Mouse (Mus musculus) thymus, postnatal 36 days (tissue): Measurements from ENCODE around the gene Rnf144a.

Experiments
- DNase-seq, 2 experiments: peaks; one replicate each; pipeline ENCODE4 v3.0.0; 2022; ENCODE audit warnings: mixed read lengths in 2 of 2

Rnf144a gene

GRCm38 (mm10) chr12:26367361-26367760 is 47.7 kb downstream of the Rnf144a start:
- no peak for DNase-seq

DNA sequence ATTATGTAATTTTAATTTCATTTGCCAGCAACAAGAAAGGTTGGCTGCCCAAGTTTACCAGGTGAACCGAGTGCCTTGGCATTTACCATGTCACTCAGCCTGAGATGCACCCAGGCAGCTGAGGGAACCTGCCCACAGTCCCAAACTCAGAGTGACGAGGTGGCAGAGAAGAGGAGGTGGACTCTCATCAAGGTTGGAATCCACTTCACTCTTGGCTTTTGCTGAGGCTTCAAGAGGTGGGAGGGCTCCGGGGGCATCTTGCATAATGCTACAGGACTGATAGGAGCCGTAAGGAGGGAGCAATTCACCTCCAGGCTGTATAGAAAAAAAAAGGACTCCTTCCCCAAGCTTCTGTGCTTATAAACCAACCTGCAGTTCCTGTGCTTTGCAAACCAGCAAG is 48.7 kb downstream of the Rnf144a start:
- no peak for DNase-seq

GRCm38 (mm10) chr12:26365531-26366315 is 49.3 kb downstream of the Rnf144a start:
- DNase-seq: no peak

- no peak for DNase-seq
These were observed 50.2 kb downstream of the Rnf144a start for GRCm38 (mm10) chr12:26364822-26365221.

DNA sequence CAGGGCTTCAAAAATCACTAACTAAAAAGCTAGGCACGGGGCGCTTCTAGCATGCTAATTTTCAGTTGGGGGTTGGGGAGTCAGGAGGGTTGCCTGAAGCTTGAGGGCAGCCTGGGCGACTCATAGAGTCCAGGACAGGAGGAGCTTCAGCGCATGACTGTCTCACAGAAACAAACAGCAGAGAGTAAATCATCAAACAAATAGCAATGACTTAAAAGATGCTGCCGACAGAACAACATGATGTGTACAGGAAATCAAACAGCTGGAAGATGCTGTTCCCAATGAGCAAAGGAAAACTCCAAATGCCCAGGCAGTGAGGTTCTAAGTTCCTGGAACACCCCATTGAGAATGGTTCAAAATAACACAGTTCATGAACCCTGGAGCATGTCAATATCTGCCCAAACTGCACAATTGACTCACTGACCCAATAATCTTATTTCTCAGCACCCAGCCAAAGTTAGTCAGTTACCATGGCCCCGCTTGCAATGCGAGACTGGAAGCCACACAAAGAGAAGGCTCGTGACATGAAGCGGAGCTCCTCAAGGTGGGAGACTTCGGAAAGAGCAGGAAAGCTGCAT is 54.0 kb downstream of the Rnf144a start:
- DNase-seq: no peak

GRCm38 (mm10) chr12:26359817-26360216 is 55.2 kb downstream of the Rnf144a start:
- DNase-seq: no peak

GRCm38 (mm10) chr12:26359241-26359640 is 55.8 kb downstream of the Rnf144a start:
- DNase-seq: no peak

- DNase-seq: no peak
These were observed 57.8 kb downstream of the Rnf144a start for GRCm38 (mm10) chr12:26357246-26357645.

DNA sequence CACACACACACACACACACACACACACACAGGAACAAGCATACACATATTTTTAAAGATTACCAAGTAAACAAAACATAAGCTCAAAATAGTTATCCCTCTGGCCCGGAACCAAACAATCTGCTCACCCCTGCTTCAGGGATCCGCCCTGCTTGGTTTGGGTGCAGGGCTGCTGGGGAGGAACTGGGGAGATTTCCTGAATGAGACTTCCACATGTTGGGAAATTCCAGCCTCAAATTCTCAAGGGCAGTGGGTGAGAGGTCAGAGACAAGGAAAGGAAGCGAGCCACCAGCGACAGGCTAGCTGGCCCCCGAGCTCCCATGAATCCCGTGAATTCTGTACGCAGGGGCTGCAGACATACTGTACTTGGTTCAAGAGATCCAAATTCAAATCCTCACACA is 58.9 kb downstream of the Rnf144a start:
- no peak for DNase-seq

DNA sequence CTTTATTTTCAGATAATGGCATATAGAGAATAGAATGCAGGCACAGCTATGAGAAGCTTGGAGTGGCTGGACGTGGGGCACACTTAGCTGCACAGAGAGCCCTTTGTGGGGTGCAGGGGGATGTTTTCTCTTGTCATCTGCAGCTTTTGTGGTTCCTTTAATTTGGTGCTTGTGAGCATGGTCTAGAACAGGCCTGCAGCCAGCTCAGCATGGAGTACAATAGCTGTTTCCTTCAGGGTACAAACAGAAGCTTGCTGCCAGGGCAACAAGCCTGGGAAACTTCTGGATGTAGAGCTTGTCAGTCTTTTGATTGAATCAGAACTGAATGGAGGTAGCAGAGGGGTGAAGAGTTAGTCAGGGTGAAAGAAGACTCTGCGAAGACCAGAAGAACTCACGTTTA is 63.7 kb downstream of the Rnf144a start:
- no peak for DNase-seq

- DNase-seq: no peak
These were observed 70.6 kb downstream of the Rnf144a start for GRCm38 (mm10) chr12:26344408-26344807.

GRCm38 (mm10) chr12:26343131-26343530 is 71.9 kb downstream of the Rnf144a start:
- no peak for DNase-seq

GRCm38 (mm10) chr12:26342663-26343062 is 72.4 kb downstream of the Rnf144a start:
- no peak for DNase-seq

DNA sequence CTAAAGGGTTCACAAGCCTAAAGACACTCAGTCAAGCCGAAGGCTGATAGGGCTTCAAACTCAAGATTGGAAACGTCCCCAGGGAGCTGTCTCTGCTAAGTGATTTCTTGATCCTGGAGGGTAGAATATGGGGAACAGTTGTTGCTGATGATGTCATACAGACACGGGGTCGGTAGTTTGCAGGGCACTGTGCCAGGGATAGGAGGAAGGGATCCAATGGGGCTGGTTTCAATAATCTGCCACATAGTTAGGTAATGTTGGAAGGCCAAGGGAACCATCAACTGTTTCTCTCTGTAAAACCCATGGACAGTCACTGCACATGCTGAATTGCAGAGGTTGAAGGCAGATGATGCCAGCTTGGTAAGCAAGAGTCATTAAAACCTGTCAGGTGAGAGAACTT is 73.0 kb downstream of the Rnf144a start:
- no peak for DNase-seq

- no peak for DNase-seq
These were observed 74.4 kb downstream of the Rnf144a start for GRCm38 (mm10) chr12:26340621-26341020.

GRCm38 (mm10) chr12:26339886-26340285 is 75.2 kb downstream of the Rnf144a start:
- DNase-seq: no peak

GRCm38 (mm10) chr12:26339181-26339580 is 75.9 kb downstream of the Rnf144a start:
- no peak for DNase-seq

DNA sequence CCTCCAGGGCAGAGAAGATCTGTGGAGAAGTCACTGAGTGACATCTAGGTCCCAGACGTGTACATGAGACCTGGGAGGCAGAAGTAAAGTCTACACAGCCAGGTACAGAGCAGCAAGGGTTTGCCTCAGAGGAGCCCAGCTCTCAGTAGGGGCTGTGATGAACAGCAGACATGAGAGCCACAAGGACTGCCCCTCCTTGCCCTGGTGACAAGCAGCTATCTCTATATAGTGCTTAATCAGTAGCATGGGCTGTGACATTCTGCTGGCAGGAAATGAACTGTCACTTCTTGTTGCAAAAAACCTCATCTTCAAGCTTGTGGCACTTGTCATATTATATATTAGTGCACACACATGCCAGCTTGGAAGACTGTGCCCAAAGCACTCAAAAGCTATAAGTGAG is 81.4 kb downstream of the Rnf144a start:
- no peak for DNase-seq

DNA sequence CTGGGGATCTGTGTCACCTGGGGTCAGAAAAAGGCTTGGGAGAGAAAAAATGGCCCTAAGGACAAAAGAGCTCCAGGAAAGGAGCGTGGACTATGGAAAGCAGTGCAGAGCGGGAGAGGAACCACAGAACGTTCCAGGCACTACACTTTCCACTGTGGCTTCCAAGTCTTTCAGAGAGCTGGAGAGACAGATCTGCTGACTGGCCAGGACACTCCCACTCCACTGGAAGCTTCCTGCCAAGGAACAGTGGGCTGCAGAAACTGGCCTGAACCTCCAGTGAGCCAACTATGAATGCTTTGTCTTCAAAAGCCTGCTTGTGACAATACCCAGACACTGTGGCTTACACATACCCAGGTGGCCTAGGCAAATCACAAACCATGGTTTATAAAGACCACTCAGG is 84.0 kb downstream of the Rnf144a start:
- DNase-seq: no peak

DNA sequence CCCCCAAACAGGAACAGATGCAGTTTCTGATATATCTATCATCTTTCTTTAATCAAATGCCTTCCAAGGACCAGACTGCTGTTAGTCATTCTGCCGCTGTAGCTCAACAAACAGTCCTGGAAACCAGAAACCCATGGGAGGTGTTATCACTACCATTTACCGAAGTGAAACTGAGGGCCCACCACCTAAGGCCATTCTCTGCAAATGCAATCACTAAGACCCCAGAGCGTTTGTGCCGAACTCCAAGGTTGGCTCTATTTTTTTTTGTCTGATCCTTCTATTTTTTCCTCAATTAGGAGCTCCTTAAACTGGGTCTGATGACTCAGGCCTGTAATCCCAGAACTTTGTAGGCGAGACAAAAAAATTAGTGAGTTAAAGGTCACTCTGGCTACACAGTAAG is 85.3 kb downstream of the Rnf144a start:
- no peak for DNase-seq

DNA sequence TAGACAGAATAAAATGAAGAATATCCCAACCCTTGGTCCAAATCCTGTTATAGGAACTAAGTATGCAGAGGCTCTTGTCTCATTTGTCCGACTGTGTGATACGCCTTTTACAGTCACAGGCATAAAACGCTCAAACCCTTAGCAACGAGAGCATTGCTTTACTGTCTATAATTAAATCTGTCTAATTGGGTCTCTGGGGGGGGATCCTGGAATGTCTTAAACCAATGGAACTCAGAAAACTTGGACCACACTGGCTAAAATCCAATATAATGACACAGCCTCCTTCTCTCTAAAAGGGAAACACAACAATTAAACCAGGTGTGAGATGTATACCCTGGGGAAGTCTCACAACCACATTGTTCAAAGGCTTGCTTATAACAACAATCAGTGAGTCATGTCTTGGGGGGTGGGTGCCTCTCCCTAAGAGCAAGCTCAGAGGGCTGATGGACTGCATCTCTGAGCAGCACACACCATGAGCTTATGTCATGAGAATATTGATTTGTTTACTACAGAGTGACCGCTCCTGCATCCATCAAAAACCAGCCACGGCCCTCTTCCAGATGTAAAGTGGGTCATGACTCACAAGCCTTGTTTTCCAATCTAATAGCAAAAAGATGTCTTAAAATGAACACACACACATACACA is 85.9 kb downstream of the Rnf144a start:
- DNase-seq: no peak

GRCm38 (mm10) chr12:26323783-26324364 is 91.2 kb downstream of the Rnf144a start:
- no peak for DNase-seq

DNA sequence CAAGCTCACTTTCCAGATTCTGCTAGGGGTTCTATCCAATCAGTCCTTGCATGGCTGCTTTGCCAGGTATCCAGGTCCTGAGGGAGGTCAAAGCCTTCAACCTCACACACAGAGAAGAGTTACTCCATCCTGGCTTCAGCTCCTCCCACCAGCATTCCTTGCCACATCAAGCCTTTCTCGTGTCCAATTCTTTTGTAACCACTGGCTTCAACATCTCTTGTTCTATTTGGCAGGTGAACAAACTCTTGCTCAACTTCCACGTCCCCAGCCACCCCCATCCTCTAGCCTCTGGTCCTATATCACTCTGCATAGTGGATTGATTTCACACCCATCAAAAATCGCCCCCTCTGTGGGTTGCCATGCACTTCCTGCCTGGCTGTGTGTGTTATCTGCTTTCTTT is 98.8 kb downstream of the Rnf144a start:
- no peak for DNase-seq

DNA sequence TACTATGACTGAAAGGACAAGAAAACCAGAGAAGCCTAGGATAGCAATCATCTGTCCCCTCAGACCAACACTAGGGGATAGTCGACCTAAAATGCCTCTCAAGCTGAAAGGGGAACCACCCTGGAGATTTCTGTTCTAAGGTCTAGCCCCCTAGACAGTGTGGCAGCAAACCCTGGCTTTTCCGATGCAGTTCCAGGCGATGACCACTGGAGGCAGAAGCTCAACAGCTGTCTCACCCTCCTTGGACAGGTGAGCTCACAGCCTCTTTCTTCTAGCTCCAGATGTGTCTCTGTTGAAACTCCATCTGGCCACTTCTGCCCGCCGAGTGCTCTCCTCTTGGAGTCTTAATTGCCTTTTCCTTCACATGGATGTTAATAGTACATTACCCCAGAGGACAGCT is 100.1 kb downstream of the Rnf144a start:
- DNase-seq: peak; percentile 64 to 66
